Mouse (Mus musculus): ENCODE results near the gene Maml1. TPM values are rescaled to one million over a fixed set of nuclear protein-coding genes. Genes with fewer than 3 reads are reported as not detected.

Gene Maml1
- polyA plus RNA-seq, 1 experiment, result 8.6 TPM

GRCm38 (mm10) chr11:50252166-50252565 is 39.9 kb downstream of the Maml1 start:
- H3K27me3 ChIP-seq (ENCODE audit: control insufficient read depth, insufficient read depth, low read length), result no peaks in the 10 kb centered on the region
- H3K27ac ChIP-seq (ENCODE audit: insufficient read depth, low read length), result no peak overlapping the region
- H3K4me1 ChIP-seq (ENCODE audit: control insufficient read depth, insufficient read depth, low read length), result peaks cover 9% of the 10 kb centered on the region
- TF ChIP-seq POLR2A (IDR thresholded peaks at IDR 0.05; ENCODE audit: borderline replicate concordance, insufficient read depth, low read length), result no peak
- no peak for TF ChIP-seq CTCF (IDR thresholded peaks at IDR 0.05; ENCODE audit: borderline replicate concordance, insufficient read depth, low read depth, low read length)
- H3K4me3 ChIP-seq (replicated peaks; ENCODE audit: insufficient read depth, low read depth, low read length), result no peak overlapping the region
- WGBS, result 83% methylated on average over 3 of the region's 3 CpGs
- no peak for DNase-seq

GRCm38 (mm10) chr11:50248473-50249171 is 43.5 kb downstream of the Maml1 start:
- Histone ChIP-seq H3K27ac (ENCODE audit: insufficient read depth, low read length) (no peak overlapping the region), H3K4me1 (ENCODE audit: control insufficient read depth, insufficient read depth, low read length) (peaks cover 5% of the 10 kb centered on the region; the same call in 1 of the 2 replicates), H3K27me3 (ENCODE audit: control insufficient read depth, insufficient read depth, low read length) (no peaks in the 10 kb centered on the region), H3K4me3 (replicated peaks; ENCODE audit: insufficient read depth, low read depth, low read length) (no peak overlapping the region)
- no peak for DNase-seq
- TF ChIP-seq POLR2A (IDR thresholded peaks at IDR 0.05; ENCODE audit: borderline replicate concordance, insufficient read depth, low read length), result no peak
- TF ChIP-seq CTCF (IDR thresholded peaks at IDR 0.05; ENCODE audit: borderline replicate concordance, insufficient read depth, low read depth, low read length), result no peak
- 84% methylated on average over 7 of the region's 7 CpGs for WGBS

GRCm38 (mm10) chr11:50245269-50245668 is 46.8 kb downstream of the Maml1 start:
- no peaks in the 10 kb centered on the region for H3K27me3 ChIP-seq (ENCODE audit: control insufficient read depth, insufficient read depth, low read length)
- DNase-seq, result no peak
- H3K4me1 ChIP-seq (ENCODE audit: control insufficient read depth, insufficient read depth, low read length), result peaks cover 5% of the 10 kb centered on the region; the same call in 1 of the 2 replicates
- no peak overlapping the region for H3K27ac ChIP-seq (ENCODE audit: insufficient read depth, low read length)
- H3K4me3 ChIP-seq (replicated peaks; ENCODE audit: insufficient read depth, low read depth, low read length), result no peak overlapping the region
- 75% methylated on average over 5 of the region's 5 CpGs for WGBS
- TF ChIP-seq CTCF (IDR thresholded peaks at IDR 0.05; ENCODE audit: borderline replicate concordance, insufficient read depth, low read depth, low read length) (no peak), POLR2A (IDR thresholded peaks at IDR 0.05; ENCODE audit: borderline replicate concordance, insufficient read depth, low read length) (no peak)

GRCm38 (mm10) chr11:50243926-50244325 is 48.2 kb downstream of the Maml1 start:
- H3K27ac ChIP-seq (ENCODE audit: insufficient read depth, low read length), result no peak overlapping the region
- 79% methylated on average over 6 of the region's 6 CpGs for WGBS
- no peak for TF ChIP-seq CTCF (IDR thresholded peaks at IDR 0.05; ENCODE audit: borderline replicate concordance, insufficient read depth, low read depth, low read length)
- no peak for TF ChIP-seq POLR2A (IDR thresholded peaks at IDR 0.05; ENCODE audit: borderline replicate concordance, insufficient read depth, low read length)
- peaks cover 5% of the 10 kb centered on the region; the same call in 1 of the 2 replicates for H3K4me1 ChIP-seq (ENCODE audit: control insufficient read depth, insufficient read depth, low read length)
- H3K4me3 ChIP-seq (replicated peaks; ENCODE audit: insufficient read depth, low read depth, low read length), result no peak overlapping the region
- DNase-seq, result no peak
- H3K27me3 ChIP-seq (ENCODE audit: control insufficient read depth, insufficient read depth, low read length), result no peaks in the 10 kb centered on the region

- no peak for DNase-seq
- no peak for TF ChIP-seq POLR2A (IDR thresholded peaks at IDR 0.05; ENCODE audit: borderline replicate concordance, insufficient read depth, low read length)
- no peak for TF ChIP-seq CTCF (IDR thresholded peaks at IDR 0.05; ENCODE audit: borderline replicate concordance, insufficient read depth, low read depth, low read length)
- no peak overlapping the region for H3K4me3 ChIP-seq (replicated peaks; ENCODE audit: insufficient read depth, low read depth, low read length)
- WGBS, result 94% methylated on average over 7 of the region's 7 CpGs
- no peaks in the 10 kb centered on the region for H3K27me3 ChIP-seq (ENCODE audit: control insufficient read depth, insufficient read depth, low read length)
- no peak overlapping the region for H3K27ac ChIP-seq (ENCODE audit: insufficient read depth, low read length)
- peaks cover 6% of the 10 kb centered on the region; the same call in 1 of the 2 replicates for H3K4me1 ChIP-seq (ENCODE audit: control insufficient read depth, insufficient read depth, low read length)
These were observed 51.7 kb downstream of the Maml1 start for GRCm38 (mm10) chr11:50240235-50240911.

- no peak overlapping the region for H3K27ac ChIP-seq (ENCODE audit: insufficient read depth, low read length)
- H3K27me3 ChIP-seq (ENCODE audit: control insufficient read depth, insufficient read depth, low read length), result no peaks in the 10 kb centered on the region
- TF ChIP-seq CTCF (IDR thresholded peaks at IDR 0.05; ENCODE audit: borderline replicate concordance, insufficient read depth, low read depth, low read length) (no peak), POLR2A (IDR thresholded peaks at IDR 0.05; ENCODE audit: borderline replicate concordance, insufficient read depth, low read length) (no peak)
- peaks cover 6% of the 10 kb centered on the region; the same call in 1 of the 2 replicates for H3K4me1 ChIP-seq (ENCODE audit: control insufficient read depth, insufficient read depth, low read length)
- H3K4me3 ChIP-seq (replicated peaks; ENCODE audit: insufficient read depth, low read depth, low read length), result no peak overlapping the region
- no peak for DNase-seq
- WGBS, result 95% methylated on average over 9 of the region's 9 CpGs
These were observed 53.0 kb downstream of the Maml1 start for GRCm38 (mm10) chr11:50238821-50239791.

- Histone ChIP-seq H3K4me1 (ENCODE audit: control insufficient read depth, insufficient read depth, low read length) (peaks cover 6% of the 10 kb centered on the region; the same call in 1 of the 2 replicates), H3K27ac (ENCODE audit: insufficient read depth, low read length) (no peak within 1 kb of the TSS), H3K27me3 (ENCODE audit: control insufficient read depth, insufficient read depth, low read length) (no peaks in the 10 kb centered on the region), H3K4me3 (replicated peaks; ENCODE audit: insufficient read depth, low read depth, low read length) (no peak within 1 kb of the TSS)
- DNase-seq, result no peak
- 77% methylated on average over 10 of the region's 10 CpGs for WGBS
- TF ChIP-seq CTCF (IDR thresholded peaks at IDR 0.05; ENCODE audit: borderline replicate concordance, insufficient read depth, low read depth, low read length), result no peak
These were observed 53.8 kb downstream of the Maml1 start, which contains the start of gene Ltc4s for GRCm38 (mm10) chr11:50238324-50238723. Gene Ltc4s (minus strand): TSS chr11:50238616.

All from cerebellum, adult 2 months (tissue).